Mouse (Mus musculus) monocyte, adult 5-6 weeks (primary cell): Measurements from ENCODE around the gene Osbpl9. TPM values are rescaled to one million over a fixed set of nuclear protein-coding genes. Genes with fewer than 3 reads are reported as not detected.

Experiments used
- ATAC-seq: fragments of 153-309, 156-312 bp; replicated peaks from 2 replicates; pipeline ENCODE4 v1.8.0; 2017; ENCODE audit warnings: mild to moderate bottlenecking; ENCODE audit not compliant: low TSS enrichment, insufficient number of reproducible peaks, severe bottlenecking, poor library complexity, low FRiP score
- total RNA-seq: library from RNA; stranded (forward); fragments of 200-1000, 200-491, 200-594 nt; gene quantifications from 3 replicates; pipeline ENCODE4 v1.2.3, GENCODE M21; 2017

Gene Osbpl9
- total RNA-seq, 1 experiment from 2014 or later, result 250 TPM

- no peak for ATAC-seq
Observed at GRCm38 (mm10) chr4:109114308-109114707, 87.8 kb downstream of the Osbpl9 start.

DNA sequence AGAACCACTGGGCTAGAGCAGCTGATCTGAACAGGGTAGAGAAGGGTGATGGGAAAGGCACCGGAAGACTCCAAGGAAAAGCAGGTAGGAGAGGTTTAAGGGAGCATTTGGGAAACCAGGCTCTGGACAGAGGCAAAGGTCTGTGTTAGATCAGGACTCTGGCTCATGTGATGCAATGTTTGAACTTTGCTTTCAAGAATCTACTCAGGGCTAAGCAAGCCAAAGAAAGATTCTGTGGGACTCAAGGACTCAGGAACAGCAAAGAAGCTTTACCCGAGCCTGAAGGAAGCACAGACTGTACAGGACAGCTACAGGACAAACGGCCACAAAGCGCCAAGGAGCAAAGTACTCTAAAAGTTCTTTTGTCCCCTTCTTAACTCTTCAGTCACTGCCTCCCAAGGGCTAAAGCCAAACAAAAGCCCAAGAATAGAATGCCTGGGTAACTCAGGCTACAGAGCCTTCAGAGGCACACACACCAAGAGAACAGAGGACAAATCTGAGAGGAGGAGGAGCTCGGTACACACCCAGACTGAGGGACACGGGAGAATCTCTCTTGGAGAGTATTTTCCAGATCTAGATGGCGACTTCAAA lies 89.1 kb downstream of the Osbpl9 start:
- ATAC-seq, result no peak

DNA sequence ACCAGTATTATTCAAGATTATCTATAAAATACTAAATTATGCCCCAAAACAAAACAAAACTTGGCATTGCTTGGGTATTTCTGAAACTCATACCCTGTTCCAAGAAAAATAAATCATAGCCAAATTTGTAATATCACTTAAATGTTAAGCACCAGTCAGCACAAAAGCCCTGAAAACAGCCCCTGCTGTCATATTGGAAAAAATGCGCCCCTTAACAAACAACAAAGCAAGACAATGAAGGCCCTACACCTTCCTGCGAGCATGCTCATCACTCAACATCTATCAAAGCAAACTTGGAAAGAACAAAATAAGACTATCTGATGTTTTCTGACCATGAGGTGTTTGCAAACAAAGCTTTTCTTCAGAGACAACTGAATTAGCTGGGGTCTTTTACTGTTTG lies 91.1 kb downstream of the Osbpl9 start:
- ATAC-seq, result no peak

DNA sequence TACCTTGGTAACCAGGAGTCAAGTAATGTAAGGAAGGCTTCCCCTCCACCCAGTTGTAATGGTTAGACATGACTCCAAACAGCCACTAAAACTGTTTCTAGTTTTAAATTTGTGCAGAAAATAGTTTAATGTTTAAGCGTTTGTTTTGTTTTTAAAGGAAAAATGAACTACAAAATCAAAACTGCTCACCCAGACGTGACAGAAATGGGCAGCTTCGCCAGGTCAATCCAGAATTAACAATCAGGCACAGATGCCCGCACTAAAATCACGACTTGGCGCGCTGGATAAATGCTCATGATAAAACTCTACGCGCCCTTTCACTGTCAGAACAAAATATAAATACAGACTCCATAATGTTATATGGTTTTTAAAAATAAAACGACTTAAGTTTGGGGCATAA lies 92.4 kb downstream of the Osbpl9 start:
- no peak for ATAC-seq

DNA sequence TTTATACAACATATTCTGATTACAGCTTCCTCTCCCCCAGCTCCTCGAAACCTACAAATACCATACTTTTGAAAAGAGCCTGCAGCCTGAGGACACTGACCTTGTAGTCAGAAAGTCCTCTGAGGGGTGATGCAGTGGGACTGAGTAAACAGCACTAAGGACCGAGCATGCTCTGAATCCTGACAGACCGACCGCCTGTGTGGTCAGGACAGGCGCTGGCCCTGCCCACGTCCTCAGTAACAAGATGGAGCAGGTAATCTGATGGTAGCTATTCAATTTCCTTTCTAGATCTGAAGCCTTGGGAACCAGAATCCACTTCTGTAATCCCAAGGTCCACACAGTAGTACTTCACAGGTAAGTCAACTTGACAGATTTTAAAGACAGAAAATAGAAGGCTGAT lies 93.1 kb downstream of the Osbpl9 start:
- ATAC-seq, result no peak

GRCm38 (mm10) chr4:109106594-109106993 lies 95.5 kb downstream of the Osbpl9 start:
- ATAC-seq, result no peak

DNA sequence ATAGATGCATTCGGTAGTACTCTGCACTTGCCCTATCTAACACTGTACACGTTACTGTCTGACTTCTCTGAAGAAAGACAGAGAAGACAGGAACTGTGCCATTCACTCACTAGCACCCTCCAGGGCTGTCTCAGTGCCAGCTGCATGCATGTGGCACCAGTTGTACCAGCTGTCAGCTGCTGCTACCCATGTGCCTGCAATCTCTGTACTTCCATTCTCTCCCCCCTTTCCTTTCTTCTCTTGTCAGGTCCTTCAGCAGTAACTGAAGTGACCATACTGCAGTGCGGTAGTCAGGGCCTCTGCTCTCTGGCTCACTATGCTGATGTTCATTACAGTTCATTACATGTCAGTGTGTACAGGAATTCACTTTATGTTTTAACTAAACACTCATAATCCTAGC lies 96.0 kb downstream of the Osbpl9 start:
- ATAC-seq, result no peak

- no peak for ATAC-seq
Observed at GRCm38 (mm10) chr4:109105254-109105653, 96.8 kb downstream of the Osbpl9 start.

DNA sequence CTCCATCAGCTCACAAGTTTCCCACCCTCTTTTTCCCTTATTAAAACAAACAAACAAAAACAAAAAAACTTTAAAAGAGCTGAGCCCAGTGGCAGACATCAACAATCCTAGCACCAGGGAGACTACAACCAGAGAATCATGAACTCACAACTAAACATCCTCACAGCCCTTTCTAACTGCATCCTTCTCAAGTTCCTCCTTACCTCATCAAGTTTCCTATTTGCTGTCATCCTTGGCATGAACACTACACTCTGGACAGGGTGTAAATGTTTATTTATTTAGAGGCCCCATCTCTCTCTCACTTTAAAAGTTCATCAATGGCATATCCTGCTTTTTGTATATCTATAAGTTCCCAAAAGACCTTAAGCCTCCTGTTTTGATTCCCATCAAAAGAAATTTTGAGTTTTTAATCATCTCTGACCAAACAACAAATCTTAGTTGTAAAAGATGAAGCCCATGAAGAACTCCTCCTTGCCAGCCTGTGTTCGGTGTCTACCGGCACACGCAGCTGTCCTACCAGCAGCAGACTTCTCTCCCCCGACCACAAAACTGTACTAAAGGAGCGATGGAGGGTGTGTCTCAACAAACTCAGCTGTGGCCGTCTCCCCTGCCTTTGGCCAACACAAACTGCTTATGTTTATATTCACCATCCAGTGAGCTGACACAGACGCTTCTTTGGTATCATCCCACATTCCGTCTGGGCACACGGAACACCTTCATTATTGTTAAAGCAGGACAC lies 98.8 kb downstream of the Osbpl9 start:
- ATAC-seq, result no peak

GRCm38 (mm10) chr4:109102574-109102973 lies 99.5 kb downstream of the Osbpl9 start:
- ATAC-seq, result no peak

- ATAC-seq, result no peak
Observed at GRCm38 (mm10) chr4:109098861-109099260, 103.2 kb downstream of the Osbpl9 start.

DNA sequence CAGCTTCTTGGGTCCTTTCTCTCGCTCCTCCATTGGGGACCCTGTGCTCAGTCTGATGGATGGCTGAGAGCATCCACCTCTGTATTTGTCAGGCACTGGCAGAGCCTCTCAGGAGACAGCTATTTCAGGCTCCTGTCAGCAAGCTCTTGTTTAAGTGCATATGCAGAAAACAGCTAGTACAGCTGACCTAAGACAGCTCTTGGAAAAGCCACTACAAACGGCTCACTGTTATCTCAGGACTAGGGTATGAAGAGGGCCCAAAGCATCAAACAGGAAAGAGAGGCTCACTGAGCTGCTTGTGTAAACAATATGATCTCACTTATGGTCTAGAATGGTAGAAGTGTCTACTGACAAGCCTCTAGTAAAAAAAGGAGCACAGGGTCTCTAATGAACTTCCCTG lies 107.8 kb downstream of the Osbpl9 start:
- ATAC-seq, result no peak

GRCm38 (mm10) chr4:109092344-109092743 lies 109.7 kb downstream of the Osbpl9 start:
- ATAC-seq, result no peak

DNA sequence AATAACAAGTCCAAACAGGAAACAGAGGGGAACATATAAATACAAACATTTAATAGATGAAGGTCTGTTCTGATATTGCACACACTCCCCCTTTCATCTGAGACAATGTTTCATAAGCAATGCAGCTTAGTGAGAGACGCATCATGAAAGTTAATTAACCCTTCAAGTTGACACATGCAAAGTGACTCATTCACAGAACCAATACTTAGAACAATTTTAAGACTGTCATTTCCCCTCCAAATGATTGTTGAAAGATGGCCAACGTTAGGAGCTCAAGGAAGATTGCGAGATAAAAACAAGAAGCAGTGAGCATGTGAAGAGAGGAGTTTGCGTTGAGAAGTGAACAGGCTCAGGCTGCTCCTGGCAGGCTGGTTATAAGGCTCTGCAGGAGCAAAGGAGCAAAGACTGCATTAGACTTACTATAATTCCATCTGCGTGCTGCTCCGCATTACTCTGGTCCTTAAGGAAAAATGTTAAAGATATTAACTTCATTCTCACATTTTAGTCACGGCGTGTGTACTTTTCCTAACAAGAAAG lies 110.8 kb downstream of the Osbpl9 start:
- ATAC-seq, result no peak

GRCm38 (mm10) chr4:109089999-109090398 lies 112.1 kb downstream of the Osbpl9 start:
- ATAC-seq, result no peak

- no peak for ATAC-seq
Observed at GRCm38 (mm10) chr4:109089171-109089570, 112.9 kb downstream of the Osbpl9 start.

GRCm38 (mm10) chr4:109080118-109080517 lies 122.0 kb downstream of the Osbpl9 start:
- no peak for ATAC-seq

- no peak for ATAC-seq
Observed at GRCm38 (mm10) chr4:109079676-109080075, 122.4 kb downstream of the Osbpl9 start.

DNA sequence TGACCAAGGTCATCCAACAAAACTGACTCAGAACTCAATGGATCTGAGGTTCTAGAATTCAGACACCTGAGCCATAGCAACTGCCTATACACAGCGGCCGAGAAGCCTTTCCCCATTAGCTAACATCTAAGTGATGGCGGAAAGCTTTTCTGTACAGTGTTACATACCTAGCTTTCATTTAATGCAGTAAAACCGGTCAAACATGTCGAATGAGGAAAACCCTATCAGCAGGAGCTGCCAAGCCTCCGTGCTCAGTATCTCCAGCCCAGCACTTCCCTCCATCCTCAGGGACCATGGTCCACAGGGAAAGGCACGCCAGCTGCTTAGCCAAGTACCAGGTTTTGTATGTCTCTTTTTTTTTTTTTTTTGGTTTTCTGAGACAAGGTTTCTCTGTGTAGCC lies 123.1 kb downstream of the Osbpl9 start:
- ATAC-seq, result no peak

DNA sequence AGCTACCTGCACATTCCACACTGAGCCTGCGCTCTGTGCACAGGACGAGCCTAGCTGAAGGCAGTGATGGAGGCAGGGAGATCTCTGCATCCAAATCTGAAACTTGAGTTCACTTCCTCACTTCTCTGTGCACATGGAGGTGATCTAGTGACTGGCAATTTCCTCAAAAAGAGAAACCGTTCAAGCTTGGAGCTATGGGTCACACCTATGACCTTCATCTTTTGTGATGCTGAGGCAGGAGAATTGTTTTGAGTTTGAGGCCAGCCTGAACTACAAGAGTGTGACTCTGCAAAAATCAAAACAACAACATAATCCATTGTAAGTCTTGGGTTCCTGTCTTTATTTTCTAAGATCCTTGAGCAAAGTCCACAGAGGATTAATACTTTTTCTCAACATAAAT lies 128.8 kb downstream of the Osbpl9 start:
- ATAC-seq, result no peak
